Comparison of ENCODE assay signal across 11 mouse cellular contexts in genomic region chr5:113225271-113225670, GRCm38 (mm10). TPM values are rescaled to one million over a fixed set of nuclear protein-coding genes. Genes with fewer than 3 reads are reported as not detected.
A peak's percentile ranks its signal among the peaks of the same experiment; 100 is the strongest.
DNase-seq lines count a peak whose midpoint lies in the region; ATAC-seq lines count a peak whose summit lies in the region.
"Had no signal": no experiment of that assay in that cellular context is flagged by ENCODE, and none has a peak within 500 bp of the region (broad histone marks: within the 10 kb centered on the region; RNA-seq: fewer than 3 reads in every experiment).

No protein-coding gene starts in this region.

- no peak for DNase-seq in kidney, adult 9 months
- peak; percentile 83 for DNase-seq in embryo, embryonic 10.5 days (ENCODE audit: low spot score)
- no peak for DNase-seq in gastrocnemius, adult 8-10 months (ENCODE audit: low spot score in 2 of 2)
- no peak for DNase-seq in spleen, postnatal 4 days (ENCODE audit: low spot score in 2 of 2)
- DNase-seq in layer of hippocampus, adult 9-11 months: no peak
- DNase-seq: cerebellum, postnatal 36 days; thymus, postnatal 36 days had no signal

- 11% methylated on average over 10 of the region's 10 CpGs for WGBS in kidney, embryonic 15.5 days
- 35% methylated on average over 10 of the region's 10 CpGs for WGBS in heart, embryonic 16.5 days
- 11% methylated on average over 10 of the region's 10 CpGs for WGBS in midbrain, embryonic 15.5 days

- H3K4me2 ChIP-seq in kidney, embryonic 15.5 days: peak overlapping the region; percentile 53
- no peak overlapping the region for H3K4me2 ChIP-seq in heart, embryonic 16.5 days (ENCODE audit: low read depth, low read length)
- peak overlapping the region; percentile 48; the same call in 1 of the 2 replicates for H3K4me2 ChIP-seq in midbrain, embryonic 15.5 days

- no peaks in the 10 kb centered on the region for H3K27me3 ChIP-seq in kidney, embryonic 15.5 days
- peaks cover 5% of the 10 kb centered on the region for H3K27me3 ChIP-seq in heart, embryonic 16.5 days (ENCODE audit: control insufficient read depth, insufficient read depth, low read length)
- no peaks in the 10 kb centered on the region for H3K27me3 ChIP-seq in midbrain, embryonic 15.5 days (replicated peaks)

- no peaks in the 10 kb centered on the region for H3K36me3 ChIP-seq in kidney, embryonic 15.5 days
- no peaks in the 10 kb centered on the region for H3K36me3 ChIP-seq in heart, embryonic 16.5 days (ENCODE audit: control insufficient read depth, insufficient read depth)
- H3K36me3 ChIP-seq in midbrain, embryonic 15.5 days (replicated peaks): no peaks in the 10 kb centered on the region

- no peak for ATAC-seq in kidney, embryonic 15.5 days (replicated peaks; ENCODE audit: low FRiP score)
- peak; percentile 5; the same call in 1 of the 2 replicates for ATAC-seq in heart, embryonic 16.5 days (replicated peaks; ENCODE audit: extremely low read depth, insufficient read depth, low FRiP score)
- ATAC-seq in midbrain, embryonic 15.5 days (replicated peaks): no peak

- no peak overlapping the region for H3K9ac ChIP-seq in kidney, embryonic 15.5 days
- H3K9ac ChIP-seq in heart, embryonic 16.5 days (ENCODE audit: low read length): no peak overlapping the region
- no peak overlapping the region for H3K9ac ChIP-seq in midbrain, embryonic 15.5 days

- H3K4me3 ChIP-seq in kidney, embryonic 15.5 days (replicated peaks): no peak overlapping the region
- H3K4me3 ChIP-seq in heart, embryonic 16.5 days (ENCODE audit: low read length): no peak overlapping the region
- no peak overlapping the region for H3K4me3 ChIP-seq in midbrain, embryonic 15.5 days

- H3K27ac ChIP-seq in kidney, embryonic 15.5 days: peak overlapping the region; percentile 86
- 0 out of 2 replicates have a peak overlapping the region, but pooled peaks have one; percentile 73 for H3K27ac ChIP-seq in heart, embryonic 16.5 days (ENCODE audit: low read length)
- no peak overlapping the region for H3K27ac ChIP-seq in midbrain, embryonic 15.5 days

- H3K4me1 ChIP-seq in kidney, embryonic 15.5 days: peaks cover 38% of the 10 kb centered on the region
- H3K4me1 ChIP-seq in heart, embryonic 16.5 days (ENCODE audit: control insufficient read depth, insufficient read depth, low read length): peaks cover 8% of the 10 kb centered on the region
- H3K4me1 ChIP-seq in midbrain, embryonic 15.5 days: peaks cover 23% of the 10 kb centered on the region

- no peaks in the 10 kb centered on the region for H3K9me3 ChIP-seq in kidney, embryonic 15.5 days (replicated peaks)
- peaks cover 4% of the 10 kb centered on the region; the same call in 1 of the 2 replicates for H3K9me3 ChIP-seq in heart, embryonic 16.5 days (replicated peaks; ENCODE audit: control insufficient read depth, low read length)
- H3K9me3 ChIP-seq in midbrain, embryonic 15.5 days: no peaks in the 10 kb centered on the region

RNA-seq across cellular contexts. Expression of gene Tmem211, which starts 1.4 kb away (rescaled TPM):
- polyA plus RNA-seq in kidney, embryonic 15.5 days (2015; fragmentation: Nextera tagmentation; extraction: Ambion mirVana): 0.19 TPM in 1 of 2 replicates, not detected in the other
- not detected in 2 replicates for polyA plus RNA-seq in heart, embryonic 16.5 days (2015; fragmentation: Nextera tagmentation; extraction: Ambion mirVana)
- polyA plus RNA-seq in midbrain, embryonic 15.5 days (2015; fragmentation: Nextera tagmentation; extraction: Ambion mirVana): 0.09 and 0.14 TPM in 2 replicates
- not detected for total RNA-seq in gastrocnemius, adult 8-10 months (2022)
- polyA plus RNA-seq: large intestine, adult 2 months had no signal

RNA-seq across cellular contexts. Expression of gene 2900026A02Rik, which starts 4.2 kb away (rescaled TPM):
- 7.0 and 7.5 TPM in 2 replicates for polyA plus RNA-seq in kidney, embryonic 15.5 days (2015; fragmentation: Nextera tagmentation; extraction: Ambion mirVana)
- 14.9 and 16.4 TPM in 2 replicates for polyA plus RNA-seq in heart, embryonic 16.5 days (2015; fragmentation: Nextera tagmentation; extraction: Ambion mirVana)
- polyA plus RNA-seq in midbrain, embryonic 15.5 days (2015; fragmentation: Nextera tagmentation; extraction: Ambion mirVana): 3.9 TPM in 2 replicates
- total RNA-seq in gastrocnemius, adult 8-10 months (2022): 10 to 100 TPM; 21.3 to 26.3 (median 23.9) TPM
